Mouse (Mus musculus) G1E (cell line): ENCODE results near the gene AL732309.1. TPM values are rescaled to one million over a fixed set of nuclear protein-coding genes. Genes with fewer than 3 reads are reported as not detected.

Source experiments
- ATAC-seq: 2 replicates; pipeline ENCODE4 v1.8.0; 2016; ENCODE audit warnings: mild to moderate bottlenecking; ENCODE audit not compliant: insufficient number of reproducible peaks, poor library complexity, low FRiP score, severe bottlenecking; ENCODE audit errors: extremely low read depth
- DNase-seq: peaks from one replicate; pipeline ENCODE4 v3.0.0; 2012; ENCODE audit warnings: low spot score
- H3K27me3 ChIP-seq: 2 replicates; pipeline ENCODE4 v1.6.1; 2012; ENCODE audit warnings: mild to moderate bottlenecking, low read length, inconsistent platforms; ENCODE audit not compliant: insufficient read depth
- H3K36me3 ChIP-seq: replicated peaks from 2 replicates; pipeline ENCODE3; 2012; ENCODE audit warnings: mild to moderate bottlenecking, inconsistent platforms
- H3K4me1 ChIP-seq: 2 replicates; pipeline ENCODE4 v1.6.1; 2012; ENCODE audit warnings: low read depth, low read length, inconsistent platforms, mixed read lengths; ENCODE audit not compliant: insufficient read depth
- H3K4me3 ChIP-seq: 2 replicates; pipeline ENCODE4 v1.5.1; 2012; ENCODE audit warnings: low read depth, mild to moderate bottlenecking, inconsistent platforms, low read length, moderate library complexity, mixed read lengths
- H3K9me3 ChIP-seq: replicated peaks from 2 replicates; pipeline ENCODE4 v1.6.1; 2012; ENCODE audit warnings: inconsistent platforms
- CTCF ChIP-seq: IDR thresholded peaks from 2 replicates; pipeline ENCODE4 v1.5.1; 2012; ENCODE audit warnings: low read depth, low read length, inconsistent platforms, mixed read lengths
- GATA1 ChIP-seq: IDR thresholded peaks from 2 replicates; pipeline ENCODE4 v1.6.1; 2012; ENCODE audit warnings: borderline replicate concordance, low read length, inconsistent platforms, mixed read lengths
- GATA2 ChIP-seq: IDR thresholded peaks from 2 replicates; pipeline ENCODE4 v1.6.1; 2012; ENCODE audit warnings: low read depth, low read length, inconsistent platforms, borderline replicate concordance
- POLR2AphosphoS5 ChIP-seq: IDR thresholded peaks from 2 replicates; pipeline ENCODE4 v1.6.1; 2012; ENCODE audit warnings: low read depth, low read length, inconsistent platforms; ENCODE audit not compliant: insufficient replicate concordance
- TAL1 ChIP-seq: conservative IDR thresholded peaks from 2 replicates; pipeline ENCODE4 v1.6.1; 2012; ENCODE audit warnings: low read depth, low read length, inconsistent platforms, mixed read lengths
- polyA plus RNA-seq: library from polyadenylated mRNA; stranded (reverse); fragments of >175 nt; gene quantifications from 2 replicates; pipeline ENCODE4 v1.2.3, GENCODE M21; 2012
- total RNA-seq, 2 experiments: library from RNA; stranded (forward) in 1 of 2; stranded (reverse) in 1 of 2; fragments of 200-1000 nt in 1 of 2; fragments of >200 nt in 1 of 2; fragmentation: Nextera tagmentation in 1 of 2; gene quantifications; 2 replicates each; pipeline ENCODE4 v1.2.3; 2014 to 2017

Gene AL732309.1
- total RNA-seq (2014; fragmentation: Nextera tagmentation) (5.6 and 6.3 TPM in 2 replicates), total RNA-seq (2017) (2.6 and 4.2 TPM in 2 replicates), polyA plus RNA-seq (1.4 TPM in 1 of 2 replicates, not detected in the other)

DNA sequence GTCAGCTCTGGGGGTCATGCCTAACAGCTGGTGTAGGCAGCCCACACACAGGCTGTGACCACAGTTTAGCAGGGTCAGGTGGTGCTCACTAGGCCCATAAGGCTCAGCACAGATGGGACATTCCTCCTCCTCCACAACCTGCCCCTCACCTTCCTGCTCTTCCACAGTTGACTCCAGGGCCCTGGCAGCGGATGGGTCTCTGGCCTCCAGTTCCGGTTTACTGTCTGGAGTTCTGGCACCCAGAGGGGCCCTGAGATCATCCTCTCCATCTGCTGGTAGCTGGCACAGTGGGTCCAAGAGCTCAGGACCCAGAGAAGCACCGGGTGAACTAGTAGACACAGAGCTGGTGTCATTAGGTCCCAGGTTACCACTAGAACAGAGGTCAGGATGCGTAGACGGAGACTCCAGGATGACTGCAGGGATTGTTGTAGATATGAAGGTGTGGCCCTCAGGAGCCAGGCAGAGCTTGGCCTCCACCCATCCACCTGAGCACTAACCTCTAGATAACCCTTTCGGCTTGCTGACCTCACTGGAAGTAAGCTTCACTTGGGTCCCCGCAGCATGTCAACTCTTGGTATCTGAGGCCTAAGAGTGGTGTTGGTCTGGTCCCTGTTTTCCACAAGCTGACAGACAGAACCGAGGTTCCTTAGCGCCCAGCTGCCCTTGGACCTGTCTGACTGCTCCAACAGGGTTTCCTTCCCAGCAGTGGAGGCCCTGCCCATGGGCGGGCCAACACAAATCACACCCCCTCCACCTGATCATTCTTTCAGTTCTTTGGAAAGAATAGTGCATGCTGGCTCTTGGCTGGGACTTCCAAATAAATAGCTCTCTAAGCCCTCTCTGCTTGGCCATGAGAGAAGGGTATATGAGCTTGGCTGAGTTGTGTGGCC is at the start of gene AL732309.1:
TSS of gene AL732309.1 (minus strand) at position 681 of the 890 bp plus-strand sequence.
- DNase-seq = no peak
- Histone ChIP-seq H3K4me1 (peaks cover 57% of the 10 kb centered on the region), H3K27me3 (peaks cover 17% of the 10 kb centered on the region), H3K4me3 (no peak within 1 kb of the TSS), H3K36me3 (peaks cover 84% of the 10 kb centered on the region), H3K9me3 (no peaks in the 10 kb centered on the region)
- no peak for ATAC-seq
- TF ChIP-seq GATA1 (no peak), CTCF (no peak), GATA2 (no peak)

DNA sequence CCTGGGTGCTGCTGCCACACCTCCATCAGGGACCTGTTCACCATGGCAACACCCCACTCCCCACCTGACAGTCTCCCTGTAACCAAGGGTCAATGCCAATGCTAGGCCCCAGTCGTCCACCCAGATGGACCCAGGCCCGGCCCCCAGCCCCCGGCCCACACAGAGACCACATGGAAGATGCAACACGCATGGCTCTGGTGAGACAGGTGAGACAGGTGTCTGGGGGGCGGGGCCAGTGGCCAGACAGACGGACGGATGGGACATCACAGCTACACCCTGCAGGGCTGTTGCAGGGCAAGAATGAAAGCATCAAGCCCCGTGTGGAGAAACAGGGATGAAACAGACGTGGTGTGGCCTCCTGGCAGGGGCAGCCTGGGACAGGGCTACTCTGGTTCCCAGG is 47.0 kb upstream of the AL732309.1 start:
- no peaks in the 10 kb centered on the region for H3K9me3 ChIP-seq
- TF ChIP-seq TAL1 (no peak), POLR2AphosphoS5 (no peak), GATA2 (no peak), GATA1 (no peak), CTCF (no peak)
- H3K4me1 ChIP-seq = peaks cover 19% of the 10 kb centered on the region
- H3K27me3 ChIP-seq = peaks cover 88% of the 10 kb centered on the region
- H3K4me3 ChIP-seq = no peak overlapping the region
- ATAC-seq = no peak
- H3K36me3 ChIP-seq = no peaks in the 10 kb centered on the region
- DNase-seq = no peak

DNA sequence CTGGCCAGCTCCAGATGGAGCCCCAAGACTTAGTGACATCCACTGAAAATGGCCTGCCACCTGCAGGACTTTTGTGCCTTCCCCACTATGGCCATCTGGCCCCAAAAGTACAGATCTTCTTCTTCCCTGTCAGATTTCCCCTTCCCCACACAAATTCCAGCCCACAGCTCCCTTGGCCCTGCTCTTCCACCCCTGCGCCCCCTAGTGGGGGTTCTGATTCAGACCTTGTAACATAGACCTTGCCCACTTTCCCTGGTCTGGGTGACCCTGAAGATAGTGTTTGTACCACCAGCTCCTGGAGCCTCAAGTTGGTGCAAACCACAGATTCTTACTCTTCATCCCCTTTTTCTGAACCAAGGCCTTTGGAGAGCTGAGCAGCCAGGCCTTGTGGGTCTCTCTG is 46.2 kb upstream of the AL732309.1 start:
- peaks cover 22% of the 10 kb centered on the region for H3K4me1 ChIP-seq
- ATAC-seq (peak; percentile 45), DNase-seq (peak; percentile 65)
- TF ChIP-seq GATA1 (no peak), GATA2 (no peak), POLR2AphosphoS5 (no peak), TAL1 (no peak), CTCF (peak; percentile 82)
- H3K4me3 ChIP-seq = no peak overlapping the region
- H3K9me3 ChIP-seq = no peaks in the 10 kb centered on the region
- H3K27me3 ChIP-seq = peaks cover 89% of the 10 kb centered on the region
- H3K36me3 ChIP-seq = no peaks in the 10 kb centered on the region

GRCm38 (mm10) chr2:25292054-25292544 is 45.4 kb upstream of the AL732309.1 start:
- DNase-seq (no peak), ATAC-seq (no peak)
- peaks cover 82% of the 10 kb centered on the region for H3K27me3 ChIP-seq
- no peaks in the 10 kb centered on the region for H3K9me3 ChIP-seq
- TF ChIP-seq POLR2AphosphoS5 = no peak
- TF ChIP-seq CTCF = no peak
- no peak for TF ChIP-seq GATA1
- no peak for TF ChIP-seq TAL1
- TF ChIP-seq GATA2 = no peak
- H3K4me1 ChIP-seq = peaks cover 25% of the 10 kb centered on the region
- H3K4me3 ChIP-seq = peak overlapping the region; percentile 53; the same call in 1 of the 2 replicates
- H3K36me3 ChIP-seq = peaks cover 1% of the 10 kb centered on the region

- H3K4me1 ChIP-seq = peaks cover 26% of the 10 kb centered on the region
- no peaks in the 10 kb centered on the region for H3K9me3 ChIP-seq
- no peak overlapping the region for H3K4me3 ChIP-seq
- no peak for TF ChIP-seq TAL1
- no peak for TF ChIP-seq POLR2AphosphoS5
- no peak for TF ChIP-seq GATA2
- TF ChIP-seq GATA1 = no peak
- TF ChIP-seq CTCF = no peak
- H3K36me3 ChIP-seq = peaks cover 6% of the 10 kb centered on the region
- peaks cover 75% of the 10 kb centered on the region for H3K27me3 ChIP-seq
- ATAC-seq = no peak
- no peak for DNase-seq
These were observed 44.8 kb upstream of the AL732309.1 start for GRCm38 (mm10) chr2:25291184-25292053.

DNA sequence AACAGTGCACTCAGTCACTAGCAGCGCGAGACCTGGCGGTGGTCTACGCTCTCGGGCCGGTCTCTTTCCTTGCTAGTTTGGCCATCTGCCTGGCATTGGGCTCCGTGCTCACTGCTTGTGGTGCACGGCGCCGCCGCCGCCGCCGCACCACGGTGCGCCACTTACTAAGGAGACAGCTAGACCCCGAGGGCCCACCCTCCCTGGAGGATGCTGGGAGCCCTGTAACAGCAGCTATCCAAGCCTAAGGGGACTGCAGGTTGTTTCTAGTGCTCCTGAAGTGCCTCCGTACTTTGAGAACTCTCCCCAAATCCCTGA is 44.1 kb upstream of the AL732309.1 start:
- TF ChIP-seq TAL1 (no peak), POLR2AphosphoS5 (no peak), GATA1 (no peak), CTCF (no peak), GATA2 (no peak)
- H3K36me3 ChIP-seq = peaks cover 13% of the 10 kb centered on the region
- peaks cover 69% of the 10 kb centered on the region for H3K27me3 ChIP-seq
- H3K4me3 ChIP-seq = no peak overlapping the region
- ATAC-seq (no peak), DNase-seq (no peak)
- peaks cover 26% of the 10 kb centered on the region for H3K4me1 ChIP-seq
- no peaks in the 10 kb centered on the region for H3K9me3 ChIP-seq
